Mouse (Mus musculus) intestine, embryonic 16.5 days (tissue): ENCODE measurements at regions not wholly inside any gene's neighbourhood (a gene's known extent, or its start where the extent isn't known, plus 50 kb on each side); places are given as distances from the start of the nearest gene placed in this dataset.

ENCODE experiments used
- ATAC-seq: fragments of 200-750 bp; cut with Nextera tagmentation; 2 replicates; pipeline ENCODE4 v1.8.0; 2017; ENCODE audit warnings: moderate TSS enrichment, moderate library complexity
- H3K27ac ChIP-seq: fragments of 300-500 bp; sonication (generic); 2 replicates; pipeline ENCODE4 v1.5.1; 2014; ENCODE audit warnings: mild to moderate bottlenecking, low read length
- H3K27me3 ChIP-seq: fragments of 300-500 bp; sonication (generic); replicated peaks from 2 replicates; pipeline ENCODE4 v1.6.1; 2014; ENCODE audit warnings: low read length, control low read depth, mixed read lengths; ENCODE audit not compliant: control insufficient read depth, insufficient read depth
- H3K36me3 ChIP-seq: fragments of 300-500 bp; sonication (generic); 2 replicates; pipeline ENCODE4 v1.6.1; 2014; ENCODE audit warnings: low read length, control low read depth; ENCODE audit not compliant: control insufficient read depth, insufficient read depth
- H3K4me1 ChIP-seq: fragments of 300-500 bp; sonication (generic); 2 replicates; pipeline ENCODE4 v1.6.1; 2014; ENCODE audit warnings: low read length, control low read depth, mixed read lengths; ENCODE audit not compliant: control insufficient read depth, insufficient read depth
- H3K4me2 ChIP-seq: fragments of 300-500 bp; sonication (generic); 2 replicates; pipeline ENCODE4 v1.6.1; 2014; ENCODE audit warnings: low read depth, low read length, control low read depth
- H3K4me3 ChIP-seq: fragments of 300-500 bp; sonication (generic); 2 replicates; pipeline ENCODE4 v1.5.1; 2014; ENCODE audit warnings: mild to moderate bottlenecking, low read length
- H3K9ac ChIP-seq: fragments of 300-500 bp; sonication (generic); 2 replicates; pipeline ENCODE4 v1.6.1; 2014; ENCODE audit warnings: low read depth, low read length
- H3K9me3 ChIP-seq: fragments of 300-500 bp; sonication (generic); 2 replicates; pipeline ENCODE4 v1.6.1; 2016; ENCODE audit warnings: low read length, control low read depth; ENCODE audit not compliant: control insufficient read depth
- WGBS: fragments of 180-500 bp; shearing (Covaris S2); extraction: QIAGEN DNeasy Blood & Tissue Kit; methylation state at CpG from one replicate; pipeline ENCODE4 v1.1.7; 2014; 5-methylcytosine and 5-hydroxymethylcytosine counted together

- no peak for ATAC-seq
- H3K27me3 ChIP-seq = no peaks in the 10 kb centered on the region
- no peak overlapping the region for H3K4me2 ChIP-seq
- no peak overlapping the region for H3K9ac ChIP-seq
- H3K27ac ChIP-seq = no peak overlapping the region
- 65% methylated on average over 7 of the region's 7 CpGs for WGBS
- H3K4me1 ChIP-seq = no peaks in the 10 kb centered on the region
- H3K36me3 ChIP-seq = no peaks in the 10 kb centered on the region
- no peaks in the 10 kb centered on the region for H3K9me3 ChIP-seq
- H3K4me3 ChIP-seq = no peak overlapping the region
Measured at GRCm38 (mm10) chr10:56712611-56713105, 335.5 kb downstream of the Gja1 start.

GRCm38 (mm10) chr10:56737073-56737472 is 359.9 kb downstream of the Gja1 start:
- no peak for ATAC-seq
- Histone ChIP-seq H3K9ac (no peak overlapping the region), H3K4me2 (no peak overlapping the region), H3K36me3 (no peaks in the 10 kb centered on the region), H3K4me3 (no peak overlapping the region), H3K27ac (no peak overlapping the region), H3K27me3 (no peaks in the 10 kb centered on the region), H3K4me1 (no peaks in the 10 kb centered on the region), H3K9me3 (no peaks in the 10 kb centered on the region)

GRCm38 (mm10) chr10:56739621-56740020 is 362.5 kb downstream of the Gja1 start:
- no peak for ATAC-seq
- Histone ChIP-seq H3K27me3 (no peaks in the 10 kb centered on the region), H3K4me2 (no peak overlapping the region), H3K4me1 (no peaks in the 10 kb centered on the region), H3K9me3 (no peaks in the 10 kb centered on the region), H3K36me3 (no peaks in the 10 kb centered on the region), H3K9ac (no peak overlapping the region), H3K27ac (no peak overlapping the region), H3K4me3 (no peak overlapping the region)
- 58% methylated on average over 3 of the region's 3 CpGs for WGBS

DNA sequence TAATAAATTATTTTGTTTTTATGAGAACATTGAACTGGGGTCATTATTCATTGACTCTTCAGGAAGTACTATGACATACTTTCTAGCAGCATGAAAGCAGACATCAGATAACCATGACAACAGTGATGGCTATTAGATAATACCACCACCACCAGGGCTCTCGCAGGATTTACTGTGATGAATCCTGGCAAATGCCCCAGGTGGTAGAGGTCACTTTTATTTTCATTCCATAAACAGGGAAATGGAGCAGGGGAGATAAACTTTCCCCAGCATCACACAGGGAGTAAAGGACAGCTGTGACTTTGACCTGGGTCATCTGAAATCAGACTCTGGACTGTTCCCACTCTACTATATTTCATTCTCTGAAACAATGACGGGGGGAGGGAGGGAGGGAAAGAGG is 375.0 kb downstream of the Gja1 start:
- no peak overlapping the region for H3K9ac ChIP-seq
- no peak overlapping the region for H3K4me2 ChIP-seq
- H3K4me3 ChIP-seq = no peak overlapping the region
- H3K27me3 ChIP-seq = no peaks in the 10 kb centered on the region
- H3K4me1 ChIP-seq = no peaks in the 10 kb centered on the region
- no peak overlapping the region for H3K27ac ChIP-seq
- WGBS = 22% methylated on average over 2 of the region's 2 CpGs
- no peaks in the 10 kb centered on the region for H3K36me3 ChIP-seq
- H3K9me3 ChIP-seq = no peaks in the 10 kb centered on the region
- no peak for ATAC-seq

DNA sequence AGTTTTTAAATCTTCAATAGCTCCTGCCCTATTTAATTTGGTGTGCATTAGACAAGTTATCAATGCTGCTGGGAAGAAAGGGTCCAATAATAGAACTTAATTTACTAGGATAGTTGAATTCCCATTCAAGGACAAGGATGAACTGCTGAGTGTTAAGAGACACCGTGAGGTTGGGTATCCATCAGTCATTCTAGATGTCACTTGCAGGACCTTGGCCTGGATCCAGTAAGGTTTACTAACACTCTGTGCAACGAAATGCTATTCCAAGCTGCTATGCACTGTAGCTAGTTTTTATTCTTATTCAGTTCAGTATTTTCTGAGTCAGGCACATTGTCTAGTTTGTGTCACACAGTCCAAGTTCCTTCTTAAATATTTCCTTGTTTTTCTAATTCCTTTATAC is 376.4 kb downstream of the Gja1 start:
- Histone ChIP-seq H3K36me3 (no peaks in the 10 kb centered on the region), H3K27me3 (no peaks in the 10 kb centered on the region)
- ATAC-seq = no peak

GRCm38 (mm10) chr10:56754546-56755175 is 377.5 kb downstream of the Gja1 start:
- no peak for ATAC-seq
- Histone ChIP-seq H3K4me1 (no peaks in the 10 kb centered on the region), H3K4me3 (no peak overlapping the region), H3K9me3 (no peaks in the 10 kb centered on the region), H3K27me3 (no peaks in the 10 kb centered on the region), H3K9ac (no peak overlapping the region), H3K27ac (no peak overlapping the region), H3K4me2 (no peak overlapping the region), H3K36me3 (no peaks in the 10 kb centered on the region)
- WGBS = 67% methylated on average over 11 of the region's 11 CpGs

More for the DNA sequence above, 376.4 kb downstream of the Gja1 start:
- 49% methylated on average over 2 of the region's 2 CpGs for WGBS
- Histone ChIP-seq H3K4me2 (no peak overlapping the region), H3K9ac (no peak overlapping the region), H3K4me3 (no peak overlapping the region), H3K9me3 (no peaks in the 10 kb centered on the region), H3K27ac (no peak overlapping the region), H3K4me1 (no peaks in the 10 kb centered on the region)

DNA sequence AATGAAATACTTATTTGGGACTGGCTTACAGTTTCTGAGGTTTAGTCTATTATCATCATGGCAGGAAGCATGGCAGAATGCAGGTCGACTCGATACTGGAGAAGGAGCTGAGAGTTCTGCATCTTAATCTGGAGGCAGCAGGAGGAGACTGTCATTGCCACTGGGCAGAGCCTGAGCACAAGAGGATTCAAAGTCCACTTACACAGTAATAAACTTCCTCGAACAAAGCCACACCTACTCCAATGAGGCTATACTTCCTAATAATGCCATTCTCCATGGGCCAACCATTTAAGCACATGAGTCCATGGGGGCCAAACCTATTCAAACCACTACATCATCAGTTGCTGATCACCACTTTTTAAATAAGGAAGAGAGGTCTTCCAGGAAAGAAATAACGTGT is 393.5 kb downstream of the Gja1 start:
- Histone ChIP-seq H3K36me3 (no peaks in the 10 kb centered on the region), H3K9me3 (no peaks in the 10 kb centered on the region), H3K4me3 (no peak overlapping the region), H3K4me1 (no peaks in the 10 kb centered on the region), H3K9ac (no peak overlapping the region), H3K27ac (no peak overlapping the region), H3K27me3 (no peaks in the 10 kb centered on the region), H3K4me2 (no peak overlapping the region)
- 61% methylated on average over 4 of the region's 4 CpGs for WGBS
- ATAC-seq = peak; percentile 95

DNA sequence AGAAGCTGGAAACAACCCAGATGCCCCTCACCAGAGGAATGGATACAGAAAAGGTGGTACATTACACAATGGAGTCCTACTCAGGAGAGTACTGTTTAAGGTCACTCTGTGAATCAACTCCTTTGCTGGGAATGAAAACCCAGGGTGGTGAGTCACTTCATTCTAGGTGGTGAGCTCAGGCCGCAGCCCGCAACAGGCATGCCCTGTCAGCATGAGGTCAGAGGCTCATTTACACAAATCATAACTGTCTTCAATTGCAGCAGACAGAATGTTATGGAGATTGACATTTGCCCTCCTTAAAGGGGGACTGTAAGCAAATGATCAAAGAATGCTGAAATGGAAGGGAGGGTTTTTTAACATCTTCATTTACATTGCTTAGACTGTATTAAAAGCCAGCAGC is 405.1 kb downstream of the Gja1 start:
- no peak for ATAC-seq
- WGBS = 67% methylated on average over 2 of the region's 2 CpGs
- H3K27ac ChIP-seq = no peak overlapping the region

GRCm38 (mm10) chr10:56783941-56784340 is 406.8 kb downstream of the Gja1 start:
- Histone ChIP-seq H3K4me2 (no peak overlapping the region), H3K9me3 (no peaks in the 10 kb centered on the region), H3K4me1 (no peaks in the 10 kb centered on the region), H3K27me3 (no peaks in the 10 kb centered on the region), H3K9ac (no peak overlapping the region), H3K36me3 (no peaks in the 10 kb centered on the region), H3K27ac (no peak overlapping the region), H3K4me3 (no peak overlapping the region)
- WGBS = 77% methylated on average over 4 of the region's 4 CpGs
- ATAC-seq = no peak

More for the DNA sequence above, 405.1 kb downstream of the Gja1 start:
- H3K9me3 ChIP-seq = no peaks in the 10 kb centered on the region
- no peaks in the 10 kb centered on the region for H3K36me3 ChIP-seq
- no peak overlapping the region for H3K9ac ChIP-seq
- H3K27me3 ChIP-seq = no peaks in the 10 kb centered on the region
- H3K4me3 ChIP-seq = no peak overlapping the region
- no peak overlapping the region for H3K4me2 ChIP-seq
- H3K4me1 ChIP-seq = no peaks in the 10 kb centered on the region

GRCm38 (mm10) chr10:56788081-56788480 is 411.0 kb downstream of the Gja1 start:
- no peak overlapping the region for H3K4me2 ChIP-seq
- H3K9me3 ChIP-seq = no peaks in the 10 kb centered on the region
- no peak overlapping the region for H3K27ac ChIP-seq
- no peak for ATAC-seq
- no peaks in the 10 kb centered on the region for H3K27me3 ChIP-seq
- H3K9ac ChIP-seq = no peak overlapping the region
- H3K4me3 ChIP-seq = no peak overlapping the region
- no peaks in the 10 kb centered on the region for H3K36me3 ChIP-seq
- no peaks in the 10 kb centered on the region for H3K4me1 ChIP-seq
- WGBS = 82% methylated on average over 4 of the region's 4 CpGs
